Comparison of ENCODE assay signal across 21 mouse cellular contexts in genomic region chr1:42681762-42682161, GRCm38 (mm10). TPM values are rescaled to one million over a fixed set of nuclear protein-coding genes. Genes with fewer than 3 reads are reported as not detected.
"Had no signal": no experiment of that assay in that cellular context is flagged by ENCODE, and none has a peak within 500 bp of the region (broad histone marks: within the 10 kb centered on the region; RNA-seq: fewer than 3 reads in every experiment).

No protein-coding gene starts in this region.

- H3K9me3 ChIP-seq: lung, embryonic 15.5 days; midbrain, embryonic 13.5 days; neural tube, embryonic 12.5 days; stomach, embryonic 15.5 days had no signal

- H3K27ac ChIP-seq: lung, embryonic 15.5 days; macrophage; midbrain, embryonic 13.5 days; neural tube, embryonic 12.5 days; stomach, embryonic 15.5 days; stomach, postnatal 0 days had no signal

- H3K9ac ChIP-seq: liver, postnatal 0 days; lung, embryonic 15.5 days; midbrain, embryonic 13.5 days; neural tube, embryonic 12.5 days; stomach, embryonic 15.5 days had no signal

- DNase-seq: liver, postnatal 0 days; lung, adult 2 months; lung, postnatal 14 days; lung, postnatal 36 days; right cerebral cortex, postnatal 14 days; thymus, adult 2 months; thymus, postnatal 25 days; thymus, postnatal 4 days had no signal

- ATAC-seq: liver, postnatal 0 days; lung, postnatal 0 days; midbrain, embryonic 13.5 days had no signal

- H3K4me2 ChIP-seq: lung, embryonic 15.5 days; midbrain, embryonic 11.5 days; midbrain, embryonic 13.5 days; neural tube, embryonic 12.5 days; stomach, embryonic 15.5 days had no signal

- H3K4me3 ChIP-seq: lung, embryonic 15.5 days; megakaryocyte, embryonic 14.5 days; midbrain, embryonic 13.5 days; neural tube, embryonic 12.5 days; stomach, embryonic 15.5 days had no signal

- H3K27me3 ChIP-seq: midbrain, embryonic 13.5 days had no signal

- H3K36me3 ChIP-seq: lung, embryonic 15.5 days; midbrain, embryonic 13.5 days; neural tube, embryonic 12.5 days; stomach, embryonic 15.5 days had no signal

RNA-seq across cellular contexts. Expression of gene Pou3f3, which starts 13.8 kb away (rescaled TPM):
- total RNA-seq: megakaryocyte progenitor cell, adult 5-6 weeks; monocyte, adult 5-6 weeks; neutrophil, adult 5-6 weeks had no signal
- polyA plus RNA-seq: liver, postnatal 0 days; macrophage; spleen, adult 2 months; stomach, postnatal 0 days had no signal
